ENCODE assay signal across 15 mouse cellular contexts in genomic region chr7:73327652-73328051, GRCm38 (mm10). TPM values are rescaled to one million over a fixed set of nuclear protein-coding genes. Genes with fewer than 3 reads are reported as not detected.
DNase-seq lines count a peak whose midpoint lies in the region; ATAC-seq and TF ChIP-seq lines count a peak whose summit lies in the region.
"Had no signal": no experiment of that assay in that cellular context is flagged by ENCODE, and none has a peak within 500 bp of the region (broad histone marks: within the 10 kb centered on the region; RNA-seq: fewer than 3 reads in every experiment).

No protein-coding gene starts in this region.

- H3K4me2 ChIP-seq in kidney, embryonic 16.5 days (replicated peaks; ENCODE audit: low read depth, low read length), result no peak overlapping the region
- H3K4me2 ChIP-seq in embryonic facial prominence, embryonic 15.5 days (replicated peaks), result no peak overlapping the region
- peak overlapping the region; percentile 56 for H3K4me2 ChIP-seq in myocyte (ENCODE audit: low read depth)
- H3K4me2 ChIP-seq in liver, embryonic 12.5 days, result no peak overlapping the region
- no peak overlapping the region for H3K4me2 ChIP-seq in hindbrain, postnatal 0 days (ENCODE audit: low read depth, low read length)
- H3K4me2 ChIP-seq: midbrain, embryonic 11.5 days had no signal

- no peak overlapping the region for H3K4me3 ChIP-seq in kidney, embryonic 16.5 days (ENCODE audit: low read length)
- H3K4me3 ChIP-seq in embryonic facial prominence, embryonic 15.5 days (replicated peaks), result no peak overlapping the region
- H3K4me3 ChIP-seq in myocyte, result no peak overlapping the region
- H3K4me3 ChIP-seq in liver, embryonic 12.5 days, result no peak overlapping the region
- H3K4me3 ChIP-seq in hindbrain, postnatal 0 days (ENCODE audit: low read length), result no peak overlapping the region
- H3K4me3 ChIP-seq: heart, embryonic 10.5 days had no signal

- no peaks in the 10 kb centered on the region for H3K79me2 ChIP-seq in myocyte (ENCODE audit: control insufficient read depth, insufficient read depth)

- peak overlapping the region; percentile 23; the same call in 1 of the 2 replicates for H3K27ac ChIP-seq in kidney, embryonic 16.5 days (ENCODE audit: low read length)
- H3K27ac ChIP-seq in embryonic facial prominence, embryonic 15.5 days (replicated peaks), result peak overlapping the region; percentile 24; the same call in 1 of the 2 replicates
- no peak overlapping the region for H3K27ac ChIP-seq in liver, embryonic 12.5 days
- no peak overlapping the region for H3K27ac ChIP-seq in hindbrain, postnatal 0 days
- H3K27ac ChIP-seq: heart, embryonic 10.5 days; liver, embryonic 14.5 days had no signal

- no peaks in the 10 kb centered on the region; the same call in 1 of the 2 replicates for H3K27me3 ChIP-seq in kidney, embryonic 16.5 days (ENCODE audit: insufficient read depth, low read length)
- no peaks in the 10 kb centered on the region; the same call in 1 of the 2 replicates for H3K27me3 ChIP-seq in embryonic facial prominence, embryonic 15.5 days
- H3K27me3 ChIP-seq in myocyte (ENCODE audit: control insufficient read depth, insufficient read depth, insufficient read length), result no peaks in the 10 kb centered on the region
- H3K27me3 ChIP-seq in liver, embryonic 12.5 days (replicated peaks), result no peaks in the 10 kb centered on the region; the same call in 1 of the 2 replicates
- no peaks in the 10 kb centered on the region for H3K27me3 ChIP-seq in hindbrain, postnatal 0 days (ENCODE audit: insufficient read depth, low read length)

- TF ChIP-seq POLR2A in myocyte (IDR thresholded peaks at IDR 0.05; ENCODE audit: insufficient read length, low read depth), result no peak

- no peak for DNase-seq in kidney, adult 11 months
- peak; percentile 29 for DNase-seq in adipocyte (ENCODE audit: low spot score)
- no peak for DNase-seq in hindbrain, postnatal 0 days (ENCODE audit: low spot score)
- DNase-seq: adrenal gland, postnatal 10 days; lung, postnatal 36 days; right cerebral cortex, adult 18-20 months had no signal

- peaks cover 35% of the 10 kb centered on the region for H3K4me1 ChIP-seq in kidney, embryonic 16.5 days (ENCODE audit: insufficient read depth, low read length)
- H3K4me1 ChIP-seq in embryonic facial prominence, embryonic 15.5 days, result peaks cover 30% of the 10 kb centered on the region
- H3K4me1 ChIP-seq in liver, embryonic 12.5 days, result no peaks in the 10 kb centered on the region
- 0 out of 2 replicates have a peak, but pooled peaks cover 8% of the 10 kb centered on the region for H3K4me1 ChIP-seq in hindbrain, postnatal 0 days (ENCODE audit: insufficient read depth, low read length)

- no peak for ATAC-seq in kidney, embryonic 16.5 days (ENCODE audit: low FRiP score, low TSS enrichment)
- no peak for ATAC-seq in embryonic facial prominence, embryonic 15.5 days (ENCODE audit: insufficient number of reproducible peaks, low FRiP score, low TSS enrichment, low read depth)
- no peak for ATAC-seq in liver, embryonic 12.5 days
- ATAC-seq in hindbrain, postnatal 0 days, result no peak
- ATAC-seq: CD4-positive, CD25-positive, alpha-beta regulatory T cell, adult 4 months had no signal

- H3K9me3 ChIP-seq in kidney, embryonic 16.5 days (ENCODE audit: low read length), result no peaks in the 10 kb centered on the region
- no peaks in the 10 kb centered on the region for H3K9me3 ChIP-seq in embryonic facial prominence, embryonic 15.5 days (replicated peaks)
- no peaks in the 10 kb centered on the region for H3K9me3 ChIP-seq in liver, embryonic 12.5 days (replicated peaks)
- no peaks in the 10 kb centered on the region for H3K9me3 ChIP-seq in hindbrain, postnatal 0 days (ENCODE audit: low read length)

- TF ChIP-seq CTCF in hindbrain, postnatal 0 days (IDR thresholded peaks at IDR 0.05; ENCODE audit: low read depth), result no peak

- no peak overlapping the region for H3K9ac ChIP-seq in kidney, embryonic 16.5 days (replicated peaks; ENCODE audit: low read length)
- no peak overlapping the region for H3K9ac ChIP-seq in embryonic facial prominence, embryonic 15.5 days
- H3K9ac ChIP-seq in liver, embryonic 12.5 days, result no peak overlapping the region
- H3K9ac ChIP-seq in hindbrain, postnatal 0 days (replicated peaks; ENCODE audit: low read length), result no peak overlapping the region
- H3K9ac ChIP-seq: liver, embryonic 14.5 days had no signal

- WGBS in kidney, embryonic 16.5 days, result 67% methylated on average over 5 of the region's 5 CpGs
- WGBS in embryonic facial prominence, embryonic 15.5 days, result 72% methylated on average over 5 of the region's 5 CpGs
- WGBS in liver, embryonic 12.5 days (ENCODE audit: insufficient replicate concordance), result 68% methylated on average over 5 of the region's 5 CpGs
- WGBS in hindbrain, postnatal 0 days, result 80% methylated on average over 5 of the region's 5 CpGs

- H3K36me3 ChIP-seq in kidney, embryonic 16.5 days (ENCODE audit: insufficient read depth, low read length), result no peaks in the 10 kb centered on the region
- H3K36me3 ChIP-seq in embryonic facial prominence, embryonic 15.5 days, result no peaks in the 10 kb centered on the region
- no peaks in the 10 kb centered on the region for H3K36me3 ChIP-seq in myocyte (ENCODE audit: control insufficient read depth, insufficient read depth)
- H3K36me3 ChIP-seq in liver, embryonic 12.5 days, result no peaks in the 10 kb centered on the region
- no peaks in the 10 kb centered on the region for H3K36me3 ChIP-seq in hindbrain, postnatal 0 days (ENCODE audit: insufficient read depth, low read length)
- H3K36me3 ChIP-seq: heart, embryonic 10.5 days had no signal

- H3ac ChIP-seq in myocyte (ENCODE audit: control insufficient read depth, insufficient read length), result no peak overlapping the region

TF ChIP-seq in myocyte, 11 proteins besides CTCF, POLR2A, EP300 and RAD21:
- no peak for TF ChIP-seq SRF (IDR thresholded peaks at IDR 0.05; ENCODE audit: control insufficient read depth, insufficient read length, low read depth)
- no peak for TF ChIP-seq MYOD1 (IDR thresholded peaks at IDR 0.05; ENCODE audit: control insufficient read depth in 1 of 3, insufficient read length in 2 of 3, low read depth in 2 of 3)
- TF ChIP-seq E2F4 (IDR thresholded peaks at IDR 0.05; ENCODE audit: insufficient read depth), result no peak
- no peak for TF ChIP-seq USF1 (IDR thresholded peaks at IDR 0.05; ENCODE audit: low read depth)
- TF ChIP-seq MYOG (IDR thresholded peaks at IDR 0.05; ENCODE audit: control insufficient read depth in 1 of 3, insufficient read depth in 1 of 3, insufficient read length in 2 of 3, low read depth in 2 of 3), result no peak
- no peak for TF ChIP-seq REST (IDR thresholded peaks at IDR 0.05; ENCODE audit: insufficient read depth, insufficient read length)
- no peak for TF ChIP-seq CEBPB (IDR thresholded peaks at IDR 0.05; ENCODE audit: insufficient read depth, poor library complexity, severe bottlenecking)

RNA-seq across cellular contexts. Expression of gene Rgma, which starts 47.7 kb away (rescaled TPM):
- 10.0 and 12.8 TPM in 2 replicates for polyA plus RNA-seq in kidney, embryonic 16.5 days (2015; fragmentation: Nextera tagmentation; extraction: Ambion mirVana)
- 23.0 and 24.1 TPM in 2 replicates for polyA plus RNA-seq in embryonic facial prominence, embryonic 15.5 days (2015; fragmentation: Nextera tagmentation; extraction: Ambion mirVana)
- polyA plus RNA-seq in myocyte (2012; fragmentation: generic; extraction: Trizol), result 34.0 TPM
- 0.55 and 0.89 TPM in 2 replicates for polyA plus RNA-seq in liver, embryonic 12.5 days (2016; fragmentation: Nextera tagmentation; extraction: Ambion mirVana)
- total RNA-seq in hindbrain, postnatal 0 days (2014; rRNA removed), result 139 and 147 TPM in 2 replicates
- 33.7 and 36.5 TPM in 2 replicates for polyA plus RNA-seq in hindbrain, postnatal 0 days (2015; fragmentation: Nextera tagmentation; extraction: Ambion mirVana)
- total RNA-seq: MEL had no signal
- polyA plus RNA-seq: CD4-positive, CD25-positive, alpha-beta regulatory T cell, adult 4 months had no signal

Comparison
In these comparisons a context has a peak if more than half of its experiments do, and no peak if none do; other contexts are left out.
1. H3K27ac ChIP-seq: peak in kidney, embryonic 16.5 days (single experiment) and embryonic facial prominence, embryonic 15.5 days (single experiment); none in liver, embryonic 12.5 days (single experiment) and hindbrain, postnatal 0 days (single experiment).